Comparison of ENCODE assay signal across 9 mouse cellular contexts in the genomic region with DNA sequence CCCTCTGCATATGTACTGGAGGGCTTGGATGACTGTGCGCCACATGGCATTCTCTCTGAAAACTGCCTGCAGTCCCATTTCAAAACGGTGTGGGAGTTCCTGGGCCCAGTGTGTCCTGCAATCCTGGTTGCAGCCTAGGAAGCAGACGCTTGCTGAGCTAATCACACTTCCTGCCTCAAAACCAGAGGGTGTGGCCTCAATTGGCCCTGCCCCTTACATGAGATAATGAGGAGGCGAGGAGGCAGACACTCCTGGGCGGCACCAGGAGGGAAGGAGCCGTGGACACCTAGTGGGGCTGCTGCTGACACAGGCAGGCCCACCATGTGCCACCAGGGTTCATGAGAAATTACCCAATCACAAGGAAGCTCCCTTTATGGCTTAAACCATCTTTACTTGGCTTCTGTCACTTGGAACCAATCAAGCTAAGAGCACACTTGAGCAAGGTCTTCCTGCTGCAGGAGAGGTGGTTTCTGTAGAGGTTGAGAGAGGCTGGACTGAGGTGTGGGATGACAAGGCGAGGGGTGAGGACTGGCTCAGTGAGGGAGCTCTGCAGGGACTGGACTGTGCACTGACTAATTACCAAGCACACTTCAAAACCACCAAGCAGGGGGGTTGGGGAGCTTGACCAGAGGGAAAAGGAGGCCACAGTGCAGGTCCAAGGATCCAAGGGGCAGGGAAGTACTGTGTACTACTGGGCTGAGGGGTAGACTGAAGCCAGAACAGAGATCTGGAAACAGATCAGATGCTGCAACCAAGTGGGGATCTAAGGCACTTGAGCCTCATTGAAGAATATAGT.
DNase-seq lines count a peak whose midpoint lies in the region; ATAC-seq lines count a peak whose summit lies in the region.
"Had no signal": no experiment of that assay in that cellular context is flagged by ENCODE, and none has a peak within 500 bp of the region (broad histone marks: within the 10 kb centered on the region; RNA-seq: fewer than 3 reads in every experiment).

No protein-coding gene starts in this region.

- no peak overlapping the region for H3K27ac ChIP-seq in stomach, embryonic 16.5 days (ENCODE audit: low read length)

- peak; percentile 61 for DNase-seq in embryo, embryonic 10 days (ENCODE audit: low spot score)
- no peak for DNase-seq in embryo, embryonic 11 days
- peak; percentile 44 for DNase-seq in retina, postnatal 1 day
- no peak for DNase-seq in retina, embryonic 14.5 days (ENCODE audit: low spot score)
- DNase-seq in kidney, postnatal 25 days: peak; percentile 29 to 78
- no peak for DNase-seq in urinary bladder, postnatal 10 days (ENCODE audit: low spot score)
- DNase-seq in left cerebral cortex, postnatal 4 days: no peak
- DNase-seq: gastrocnemius, adult 2 months had no signal

- no peaks in the 10 kb centered on the region for H3K4me1 ChIP-seq in stomach, embryonic 16.5 days (ENCODE audit: control insufficient read depth, insufficient read depth, low read length)

- ATAC-seq in stomach, embryonic 16.5 days (ENCODE audit: insufficient read depth, low FRiP score): peak; percentile 13; the same call in 1 of the 2 replicates

- no peaks in the 10 kb centered on the region for H3K27me3 ChIP-seq in stomach, embryonic 16.5 days (ENCODE audit: control insufficient read depth, insufficient read depth, low read length)

- no peak overlapping the region for H3K4me3 ChIP-seq in stomach, embryonic 16.5 days (replicated peaks; ENCODE audit: low read length)
- H3K4me3 ChIP-seq: gastrocnemius, adult 2 months had no signal

- H3K9ac ChIP-seq in stomach, embryonic 16.5 days (ENCODE audit: low read length): no peak overlapping the region

- H3K36me3 ChIP-seq in stomach, embryonic 16.5 days (ENCODE audit: control insufficient read depth, insufficient read depth, low read length): no peaks in the 10 kb centered on the region

- intact Hi-C loops in left cerebral cortex, postnatal 4 days (cut with DNase I): no loop called here

- no peaks in the 10 kb centered on the region for H3K9me3 ChIP-seq in stomach, embryonic 16.5 days (replicated peaks; ENCODE audit: control insufficient read depth, low read length)

- no peak overlapping the region for H3K4me2 ChIP-seq in stomach, embryonic 16.5 days (ENCODE audit: low read depth, low read length)

- WGBS in stomach, embryonic 16.5 days: 59% methylated on average over 7 of the region's 7 CpGs

Comparison
In these comparisons a context has a peak if more than half of its experiments do, and no peak if none do; other contexts are left out.
1. DNase-seq: peak in embryo, embryonic 10 days (single experiment), retina, postnatal 1 day (single experiment) and kidney, postnatal 25 days (2 of 2); none in embryo, embryonic 11 days (single experiment), retina, embryonic 14.5 days (single experiment), urinary bladder, postnatal 10 days (single experiment) and left cerebral cortex, postnatal 4 days (single experiment).